14 mouse cellular contexts compared by ENCODE assay signal in the genomic region with DNA sequence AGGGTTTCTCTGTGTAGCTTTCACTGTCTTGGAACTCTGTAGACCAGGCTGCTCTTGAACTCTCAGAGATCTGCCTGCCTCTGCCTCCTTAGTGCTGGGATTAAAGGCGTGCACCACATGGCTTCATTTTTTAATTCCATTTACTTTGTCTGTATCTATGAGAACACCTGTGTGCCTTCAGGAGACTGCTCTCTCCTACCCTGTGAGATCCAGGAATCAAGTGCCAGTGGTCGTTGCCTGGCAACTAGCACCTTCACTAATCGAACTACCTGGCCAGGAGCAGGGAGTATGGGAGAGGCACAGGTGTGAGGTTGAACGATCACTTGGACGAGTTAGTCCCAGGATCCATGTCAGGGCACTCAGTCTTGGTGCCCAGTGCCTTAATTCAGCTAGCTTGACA. TPM values are rescaled to one million over a fixed set of nuclear protein-coding genes. Genes with fewer than 3 reads are reported as not detected.
DNase-seq lines count a peak whose midpoint lies in the region; ATAC-seq and TF ChIP-seq lines count a peak whose summit lies in the region.
"Had no signal": no experiment of that assay in that cellular context is flagged by ENCODE, and none has a peak within 500 bp of the region (broad histone marks: within the 10 kb centered on the region; RNA-seq: fewer than 3 reads in every experiment).

No protein-coding gene starts in this region.

- peak overlapping the region; percentile 10; the same call in 1 of the 2 replicates for H3K27ac ChIP-seq in heart, embryonic 10.5 days
- peak overlapping the region; percentile 99 for H3K27ac ChIP-seq in lung, postnatal 0 days (ENCODE audit: low read length)
- H3K27ac ChIP-seq in brown adipose tissue, adult 24 weeks (replicated peaks; ENCODE audit: low read depth, low read length), result peak overlapping the region; percentile 15; the same call in 1 of the 2 replicates
- H3K27ac ChIP-seq in small intestine, adult 2 months (ENCODE audit: insufficient read depth, low read depth, low read length), result peak overlapping the region; percentile 98
- H3K27ac ChIP-seq: hindbrain, embryonic 15.5 days had no signal

- H3K4me2 ChIP-seq in lung, postnatal 0 days (replicated peaks; ENCODE audit: low read depth, low read length), result no peak overlapping the region
- H3K4me2 ChIP-seq: hindbrain, embryonic 15.5 days had no signal

- no peak overlapping the region for H3K4me3 ChIP-seq in heart, embryonic 10.5 days
- H3K4me3 ChIP-seq in lung, postnatal 0 days (ENCODE audit: low read depth, low read length), result no peak overlapping the region
- H3K4me3 ChIP-seq in brown adipose tissue, adult 24 weeks (ENCODE audit: insufficient read depth, low read depth, low read length), result no peak overlapping the region
- H3K4me3 ChIP-seq in small intestine, adult 2 months (ENCODE audit: low read depth, low read length), result no peak overlapping the region
- H3K4me3 ChIP-seq: hindbrain, embryonic 15.5 days had no signal

- no peak overlapping the region for H3K9ac ChIP-seq in lung, postnatal 0 days (replicated peaks; ENCODE audit: low read depth)
- H3K9ac ChIP-seq: hindbrain, embryonic 15.5 days had no signal

- H3K36me3 ChIP-seq in heart, embryonic 10.5 days, result peaks cover 30% of the 10 kb centered on the region
- H3K36me3 ChIP-seq in lung, postnatal 0 days (ENCODE audit: insufficient read depth, low read length), result no peaks in the 10 kb centered on the region
- 0 out of 2 replicates have a peak, but pooled peaks cover 2% of the 10 kb centered on the region for H3K36me3 ChIP-seq in small intestine, adult 2 months (ENCODE audit: control insufficient read depth, insufficient read depth, low read length)
- H3K36me3 ChIP-seq: hindbrain, embryonic 15.5 days had no signal

- TF ChIP-seq EP300 in lung, postnatal 0 days (IDR thresholded peaks at IDR 0.05), result no peak

- TF ChIP-seq POLR2A in small intestine, adult 2 months (IDR thresholded peaks at IDR 0.05; ENCODE audit: low read depth, low read length), result no peak

- H3K4me1 ChIP-seq in heart, embryonic 10.5 days, result peaks cover 73% of the 10 kb centered on the region
- peaks cover 69% of the 10 kb centered on the region for H3K4me1 ChIP-seq in lung, postnatal 0 days (ENCODE audit: insufficient read depth, low read depth, low read length)
- peaks cover 57% of the 10 kb centered on the region for H3K4me1 ChIP-seq in brown adipose tissue, adult 24 weeks (ENCODE audit: control insufficient read depth, insufficient read depth, insufficient read length, low read length)
- peaks cover 59% of the 10 kb centered on the region for H3K4me1 ChIP-seq in small intestine, adult 2 months (ENCODE audit: control insufficient read depth, insufficient read depth, insufficient read length, low read length)

- no peaks in the 10 kb centered on the region for H3K9me3 ChIP-seq in heart, embryonic 10.5 days
- H3K9me3 ChIP-seq in lung, postnatal 0 days (ENCODE audit: low read length), result no peaks in the 10 kb centered on the region
- H3K9me3 ChIP-seq: hindbrain, embryonic 15.5 days had no signal

- 91% methylated on average over 5 of the region's 5 CpGs for WGBS in heart, embryonic 10.5 days
- 69% methylated on average over 5 of the region's 5 CpGs for WGBS in lung, postnatal 0 days
- WGBS in small intestine, adult 2 months, result 39% methylated on average over 5 of the region's 5 CpGs

- DNase-seq in heart, embryonic 10.5 days (ENCODE audit: low spot score), result no peak
- DNase-seq in heart, adult 8-10 months (ENCODE audit: low spot score), result no peak
- no peak for DNase-seq in lung, postnatal 0 days (ENCODE audit: low spot score)
- no peak for DNase-seq in lung, postnatal 14 days
- DNase-seq in cerebellum, adult 18-20 months, result no peak
- DNase-seq in spleen, adult 12 weeks (ENCODE audit: low spot score), result no peak
- DNase-seq: adrenal gland, postnatal 25 days; B cell, adult 2 months; cerebellum, postnatal 25 days; kidney, adult 9 months had no signal

- ATAC-seq in lung, postnatal 0 days, result no peak

- no peak for TF ChIP-seq CTCF in lung, postnatal 0 days (IDR thresholded peaks at IDR 0.05)
- TF ChIP-seq CTCF in small intestine, adult 2 months (IDR thresholded peaks at IDR 0.05; ENCODE audit: extremely low read depth, insufficient read length, insufficient replicate concordance, low read depth, low read length), result no peak

- H3K27me3 ChIP-seq in heart, embryonic 10.5 days (ENCODE audit: insufficient read depth, poor library complexity, severe bottlenecking), result no peaks in the 10 kb centered on the region
- H3K27me3 ChIP-seq in lung, postnatal 0 days (replicated peaks; ENCODE audit: insufficient read depth, low read length), result no peaks in the 10 kb centered on the region
- no peaks in the 10 kb centered on the region for H3K27me3 ChIP-seq in small intestine, adult 2 months (ENCODE audit: control insufficient read depth, insufficient read depth, low read length)
- H3K27me3 ChIP-seq: hindbrain, embryonic 15.5 days had no signal

RNA-seq across cellular contexts. Expression of gene Mcl1, which starts 12.6 kb away (rescaled TPM):
- polyA plus RNA-seq in heart, embryonic 10.5 days (2016; fragmentation: Nextera tagmentation; extraction: Ambion mirVana), result 37.7 and 50.2 TPM in 2 replicates
- 100 to 1,000 TPM; 123 to 159 (median 134) TPM for total RNA-seq in heart, adult 8-10 months (2022)
- polyA plus RNA-seq in lung, postnatal 0 days (2015; fragmentation: Nextera tagmentation; extraction: Ambion mirVana), result 99.6 and 101 TPM in 2 replicates
- 56.1 and 61.6 TPM in 2 replicates for polyA plus RNA-seq in brown adipose tissue, adult 24 weeks (2012; ENCODE audit: insufficient read depth, insufficient read length, missing spikeins)
- 119 and 327 TPM in 2 replicates for polyA plus RNA-seq in small intestine, adult 2 months (2012; rRNA removed)

RNA-seq across cellular contexts. Expression of gene Adamtsl4, which starts 16.5 kb away (rescaled TPM):
- 4.2 and 5.7 TPM in 2 replicates for polyA plus RNA-seq in heart, embryonic 10.5 days (2016; fragmentation: Nextera tagmentation; extraction: Ambion mirVana)
- 10 to 100 TPM; 35.5 to 60.3 (median 45.4) TPM for total RNA-seq in heart, adult 8-10 months (2022)
- polyA plus RNA-seq in lung, postnatal 0 days (2015; fragmentation: Nextera tagmentation; extraction: Ambion mirVana), result 11.8 and 13.2 TPM in 2 replicates
- 2.5 and 6.6 TPM in 2 replicates for polyA plus RNA-seq in brown adipose tissue, adult 24 weeks (2012; ENCODE audit: insufficient read depth, insufficient read length, missing spikeins)
- 6.4 and 8.2 TPM in 2 replicates for polyA plus RNA-seq in small intestine, adult 2 months (2012; rRNA removed)
- total RNA-seq: megakaryocyte-erythroid progenitor cell, adult 5-6 weeks had no signal

RNA-seq across cellular contexts. Expression of gene Ensa, which starts 46.4 kb away (rescaled TPM):
- 59.3 and 67.2 TPM in 2 replicates for polyA plus RNA-seq in heart, embryonic 10.5 days (2016; fragmentation: Nextera tagmentation; extraction: Ambion mirVana)
- 10 to 100 TPM; 77.2 to 84.9 (median 80.6) TPM for total RNA-seq in heart, adult 8-10 months (2022)
- polyA plus RNA-seq in lung, postnatal 0 days (2015; fragmentation: Nextera tagmentation; extraction: Ambion mirVana), result 48.2 and 52.0 TPM in 2 replicates
- 38.4 and 51.4 TPM in 2 replicates for polyA plus RNA-seq in brown adipose tissue, adult 24 weeks (2012; ENCODE audit: insufficient read depth, insufficient read length, missing spikeins)
- polyA plus RNA-seq in small intestine, adult 2 months (2012; rRNA removed), result 5.2 and 10.1 TPM in 2 replicates

Comparison
In these comparisons a context has a peak if more than half of its experiments do, and no peak if none do; other contexts are left out.
1. H3K27ac ChIP-seq: peak in every context shown above with its lines; median percentile 99 in lung, postnatal 0 days; 98 in small intestine, adult 2 months; 15 in brown adipose tissue, adult 24 weeks; 10 in heart, embryonic 10.5 days.